Mouse (Mus musculus): ENCODE results near the gene Dnajc3.

DNA sequence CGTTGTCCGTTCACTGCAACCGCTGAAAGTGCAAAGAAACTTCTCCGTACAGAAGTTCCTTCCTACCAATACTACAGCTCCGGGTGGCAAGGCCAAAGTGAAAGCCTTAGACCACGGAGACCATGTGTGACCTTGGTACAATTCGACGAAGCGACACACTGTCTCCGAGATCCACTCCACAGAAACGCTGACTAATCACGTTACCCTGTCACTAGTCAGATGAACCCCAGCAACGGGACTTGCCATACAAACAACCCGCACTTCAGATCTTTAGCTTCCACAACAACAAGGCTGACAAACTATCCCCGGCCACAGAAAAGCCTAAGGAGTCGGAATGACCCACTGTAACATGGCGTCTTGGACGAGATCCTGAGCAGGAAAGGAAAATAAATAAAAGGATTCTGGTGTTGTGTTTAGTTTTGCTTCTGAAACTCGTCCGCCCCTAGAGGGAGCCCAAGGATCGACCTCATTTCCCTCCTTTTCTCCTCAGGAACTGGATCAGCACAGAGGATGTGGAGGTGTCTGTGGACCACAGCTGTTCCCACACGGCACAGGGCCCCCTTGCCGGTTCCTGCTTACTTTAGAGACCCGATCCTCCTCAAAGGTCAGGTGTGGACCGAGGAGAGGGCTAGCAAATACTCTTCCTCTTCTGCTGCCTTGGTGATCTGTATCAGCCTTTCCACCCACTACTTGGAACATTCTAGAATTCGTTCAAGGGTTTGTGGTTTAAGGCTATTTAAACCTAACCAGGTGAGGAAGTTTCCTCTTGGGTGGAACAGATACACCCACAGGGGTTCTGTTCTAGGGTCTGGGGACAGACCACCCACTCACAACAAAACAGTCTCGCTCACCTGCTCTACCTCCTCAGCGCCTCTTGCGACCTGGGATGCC is 27.2 kb upstream of the Dnajc3 start:
- TF ChIP-seq POLR2A (IDR thresholded peaks at IDR 0.05; ENCODE audit: low read depth, low read length) (no peak), CTCF (conservative IDR thresholded peaks at IDR 0.05; ENCODE audit: insufficient read depth, insufficient read length, low read depth, low read length) (peak; percentile 79)

Data from kidney, adult 2 months (tissue).